Mouse (Mus musculus) midbrain, postnatal 0 days (tissue): ENCODE measurements around the gene Fbxl3. TPM values are rescaled to one million over a fixed set of nuclear protein-coding genes. Genes with fewer than 3 reads are reported as not detected.
A peak's percentile ranks its signal among the peaks of the same experiment; 100 is the strongest.

Experiments used
- ATAC-seq: fragments of 200-750 bp; cut with Nextera tagmentation; 2 replicates; pipeline ENCODE4 v1.8.0; 2017; ENCODE audit warnings: moderate number of reproducible peaks, mild to moderate bottlenecking, moderate TSS enrichment, moderate library complexity; ENCODE audit not compliant: low FRiP score
- DNase-seq: peaks from one replicate; pipeline ENCODE4 v3.0.0-alpha.2; 2015; ENCODE audit warnings: low spot score
- H3K27ac ChIP-seq: fragments of 300-500 bp; sonication (generic); 2 replicates; pipeline ENCODE4 v1.5.1; 2014; ENCODE audit warnings: low read depth, mild to moderate bottlenecking, low read length, mixed read lengths
- H3K27me3 ChIP-seq: fragments of 300-500 bp; sonication (generic); 2 replicates; pipeline ENCODE4 v1.6.1; 2014; ENCODE audit warnings: low read length, control low read depth, mixed read lengths; ENCODE audit not compliant: insufficient read depth
- H3K36me3 ChIP-seq: fragments of 300-500 bp; sonication (generic); 2 replicates; pipeline ENCODE4 v1.6.1; 2014; ENCODE audit warnings: low read length, control low read depth, mixed read lengths; ENCODE audit not compliant: insufficient read depth
- H3K4me1 ChIP-seq: fragments of 300-500 bp; sonication (generic); 2 replicates; pipeline ENCODE4 v1.6.1; 2014; ENCODE audit warnings: mild to moderate bottlenecking, control low read depth, antibody characterized with exemption, low read length, mixed read lengths; ENCODE audit not compliant: insufficient read depth
- H3K4me2 ChIP-seq: fragments of 300-500 bp; sonication (generic); 2 replicates; pipeline ENCODE4 v1.6.1; 2014; ENCODE audit warnings: low read depth, mild to moderate bottlenecking, low read length, mixed read lengths; ENCODE audit not compliant: poor library complexity, severe bottlenecking
- H3K4me3 ChIP-seq: fragments of 300-500 bp; sonication (generic); 2 replicates; pipeline ENCODE4 v1.5.1; 2014; ENCODE audit warnings: low read depth, mild to moderate bottlenecking, low read length, moderate library complexity
- H3K9ac ChIP-seq: fragments of 300-500 bp; sonication (generic); replicated peaks from 2 replicates; pipeline ENCODE4 v1.6.1; 2014; ENCODE audit warnings: mild to moderate bottlenecking, low read length, moderate library complexity, mixed read lengths; ENCODE audit not compliant: poor library complexity, severe bottlenecking
- H3K9me3 ChIP-seq: fragments of 300-500 bp; sonication (generic); 2 replicates; pipeline ENCODE4 v1.6.1; 2016; ENCODE audit warnings: low read length, control low read depth
- CTCF ChIP-seq: IDR thresholded peaks from 2 replicates; pipeline ENCODE4 v1.5.1; 2016; ENCODE audit warnings: antibody characterized with exemption, mild to moderate bottlenecking
- WGBS: fragments of 180-500 bp; shearing (Covaris S2); extraction: QIAGEN DNeasy Blood & Tissue Kit; methylation state at CpG from one replicate; pipeline ENCODE4 v1.1.7; 2014; 5-methylcytosine and 5-hydroxymethylcytosine counted together
- polyA plus RNA-seq: library from polyadenylated mRNA; unstranded; fragments of >200 nt; fragmentation: Nextera tagmentation; extraction: Ambion mirVana; gene quantifications from 2 replicates; pipeline ENCODE4 v1.2.1, GENCODE M21; 2015
- total RNA-seq: library from RNA; depleted of rRNA; stranded (reverse); fragments of >200 nt; gene quantifications from 2 replicates; pipeline ENCODE4 v1.2.3, GENCODE M21; 2014

Gene Fbxl3
- total and polyA plus RNA-seq, 2 experiments from 2014 or later: 22.5 to 64.5 TPM

GRCm38 (mm10) chr14:103079209-103079977, 20.0 kb downstream of the Fbxl3 start:
- ATAC-seq (no peak), DNase-seq (peak; percentile 45)
- no peaks in the 10 kb centered on the region for H3K4me1 ChIP-seq
- no peak overlapping the region for H3K4me3 ChIP-seq
- H3K9ac ChIP-seq: no peak overlapping the region
- no peaks in the 10 kb centered on the region for H3K27me3 ChIP-seq
- H3K36me3 ChIP-seq: peaks cover 6% of the 10 kb centered on the region; the same call in 1 of the 2 replicates
- no peak overlapping the region for H3K4me2 ChIP-seq
- TF ChIP-seq CTCF: no peak
- 85% methylated on average over 9 of the region's 9 CpGs for WGBS
- no peak overlapping the region for H3K27ac ChIP-seq
- no peaks in the 10 kb centered on the region for H3K9me3 ChIP-seq

GRCm38 (mm10) chr14:103078006-103078912, 21.1 kb downstream of the Fbxl3 start:
- Histone ChIP-seq H3K9me3 (no peaks in the 10 kb centered on the region), H3K4me2 (no peak overlapping the region), H3K4me3 (no peak overlapping the region), H3K27me3 (no peaks in the 10 kb centered on the region), H3K36me3 (peaks cover 7% of the 10 kb centered on the region; the same call in 1 of the 2 replicates), H3K9ac (no peak overlapping the region), H3K27ac (no peak overlapping the region), H3K4me1 (no peaks in the 10 kb centered on the region)
- WGBS: 87% methylated on average over 16 of the region's 16 CpGs
- ATAC-seq (no peak), DNase-seq (no peak)
- no peak for TF ChIP-seq CTCF

- no peak for TF ChIP-seq CTCF
- no peaks in the 10 kb centered on the region for H3K4me1 ChIP-seq
- no peaks in the 10 kb centered on the region for H3K9me3 ChIP-seq
- DNase-seq (no peak), ATAC-seq (no peak)
- no peak overlapping the region for H3K27ac ChIP-seq
- H3K36me3 ChIP-seq: peaks cover 8% of the 10 kb centered on the region
- no peak overlapping the region for H3K4me2 ChIP-seq
- no peaks in the 10 kb centered on the region for H3K27me3 ChIP-seq
- 90% methylated on average over 9 of the region's 9 CpGs for WGBS
- no peak overlapping the region for H3K9ac ChIP-seq
- H3K4me3 ChIP-seq: no peak overlapping the region
Measured at GRCm38 (mm10) chr14:103077272-103078005, 21.9 kb downstream of the Fbxl3 start.

GRCm38 (mm10) chr14:103075166-103075565, 24.2 kb downstream of the Fbxl3 start:
- 73% methylated on average over 7 of the region's 7 CpGs for WGBS
- no peak overlapping the region for H3K4me3 ChIP-seq
- no peaks in the 10 kb centered on the region for H3K9me3 ChIP-seq
- no peak for TF ChIP-seq CTCF
- no peak overlapping the region for H3K9ac ChIP-seq
- H3K27me3 ChIP-seq: no peaks in the 10 kb centered on the region
- peaks cover 11% of the 10 kb centered on the region for H3K36me3 ChIP-seq
- H3K27ac ChIP-seq: no peak overlapping the region
- ATAC-seq: no peak
- no peak for DNase-seq
- H3K4me1 ChIP-seq: peaks cover 3% of the 10 kb centered on the region; the same call in 1 of the 2 replicates
- H3K4me2 ChIP-seq: no peak overlapping the region

- Histone ChIP-seq H3K9ac (no peak overlapping the region), H3K27ac (no peak overlapping the region), H3K4me1 (peaks cover 3% of the 10 kb centered on the region; the same call in 1 of the 2 replicates), H3K4me2 (no peak overlapping the region), H3K9me3 (no peaks in the 10 kb centered on the region), H3K36me3 (peaks cover 11% of the 10 kb centered on the region), H3K27me3 (no peaks in the 10 kb centered on the region), H3K4me3 (no peak overlapping the region)
- no peak for TF ChIP-seq CTCF
- DNase-seq (no peak), ATAC-seq (no peak)
- 80% methylated on average over 8 of the region's 8 CpGs for WGBS
Measured at GRCm38 (mm10) chr14:103073825-103074224, 25.5 kb downstream of the Fbxl3 start.
